In genomic region chrX:100625146-100625545, GRCm38 (mm10) we compare ENCODE assay signal across 9 mouse cellular contexts. TPM values are rescaled to one million over a fixed set of nuclear protein-coding genes. Genes with fewer than 3 reads are reported as not detected.
DNase-seq lines count a peak whose midpoint lies in the region; ATAC-seq and TF ChIP-seq lines count a peak whose summit lies in the region.
"Had no signal": no experiment of that assay in that cellular context is flagged by ENCODE, and none has a peak within 500 bp of the region (broad histone marks: within the 10 kb centered on the region; RNA-seq: fewer than 3 reads in every experiment).

No protein-coding gene starts in this region.

- TF ChIP-seq POLR2A in embryonic fibroblast, embryonic 13.5 days (IDR thresholded peaks at IDR 0.05; ENCODE audit: low read depth, low read length): no peak

- WGBS in liver, embryonic 12.5 days (ENCODE audit: insufficient replicate concordance): 22% methylated on average over 7 of the region's 7 CpGs

- peak overlapping the region; percentile 73 for H3K4me3 ChIP-seq in erythroblast, embryonic 14.5 days (replicated peaks)
- H3K4me3 ChIP-seq in embryonic fibroblast, embryonic 13.5 days (ENCODE audit: insufficient read depth, low read length): peak overlapping the region; percentile 83
- peak overlapping the region; percentile 78 for H3K4me3 ChIP-seq in liver, embryonic 12.5 days

- H3K27me3 ChIP-seq in erythroblast, embryonic 14.5 days (ENCODE audit: control insufficient read depth): peaks cover 5% of the 10 kb centered on the region; the same call in 1 of the 2 replicates
- H3K27me3 ChIP-seq in liver, embryonic 12.5 days (replicated peaks): peaks cover 6% of the 10 kb centered on the region; the same call in 1 of the 2 replicates

- peak overlapping the region; percentile 69; the same call in 1 of the 2 replicates for H3K27ac ChIP-seq in embryonic fibroblast, embryonic 13.5 days (ENCODE audit: insufficient read depth, low read length)
- H3K27ac ChIP-seq in liver, embryonic 12.5 days: peak overlapping the region; percentile 67

- peaks cover 26% of the 10 kb centered on the region for H3K4me1 ChIP-seq in erythroblast, embryonic 14.5 days (ENCODE audit: control insufficient read depth)
- H3K4me1 ChIP-seq in embryonic fibroblast, embryonic 13.5 days (ENCODE audit: control insufficient read depth, insufficient read depth, low read length): no peaks in the 10 kb centered on the region
- peaks cover 34% of the 10 kb centered on the region for H3K4me1 ChIP-seq in liver, embryonic 12.5 days

- peak; percentile 11 for DNase-seq in CD4-positive helper T cell, adult 2 months (ENCODE audit: low read depth, low spot score)
- DNase-seq in retina, postnatal 1 day: no peak
- DNase-seq in adrenal gland, postnatal 25 days: no peak
- DNase-seq in layer of hippocampus, adult 18-20 months (ENCODE audit: low spot score in 2 of 2): no peak

- peaks cover 72% of the 10 kb centered on the region for H3K36me3 ChIP-seq in erythroblast, embryonic 14.5 days (ENCODE audit: control insufficient read depth)
- H3K36me3 ChIP-seq in liver, embryonic 12.5 days: peaks cover 37% of the 10 kb centered on the region

- peak overlapping the region; percentile 68 for H3K9ac ChIP-seq in liver, embryonic 12.5 days

- TF ChIP-seq CTCF in embryonic fibroblast, embryonic 13.5 days (IDR thresholded peaks at IDR 0.05; ENCODE audit: borderline replicate concordance, insufficient read depth, low read length): no peak

- ATAC-seq in erythroblast, adult 5-6 weeks (replicated peaks; ENCODE audit: low FRiP score, poor library complexity, severe bottlenecking): no peak
- ATAC-seq in liver, embryonic 12.5 days: no peak

- peaks cover 8% of the 10 kb centered on the region for H3K9me3 ChIP-seq in erythroblast, embryonic 14.5 days (ENCODE audit: control insufficient read depth, low read length)
- H3K9me3 ChIP-seq in liver, embryonic 12.5 days (replicated peaks): no peaks in the 10 kb centered on the region

- H3K4me2 ChIP-seq in liver, embryonic 12.5 days: peak overlapping the region; percentile 71

RNA-seq across cellular contexts. Expression of gene Kif4, which starts 0.4 kb away (rescaled TPM):
- 0.61 and 0.92 TPM in 2 replicates for polyA plus RNA-seq in erythroblast, embryonic 14.5 days (2012)
- total RNA-seq in erythroblast, adult 5-6 weeks (2015; ENCODE audit: low replicate concordance): 17.3 and 25.9 TPM in 2 replicates
- 32.5 and 45.0 TPM in 2 replicates for total RNA-seq in erythroblast, adult 5-6 weeks (2017; ENCODE audit: low replicate concordance)
- 24.7 and 29.8 TPM in 2 replicates for polyA plus RNA-seq in embryonic fibroblast, embryonic 13.5 days (2011; ENCODE audit: insufficient read length, low read depth, missing spikeins)
- polyA plus RNA-seq in liver, embryonic 12.5 days (2016; fragmentation: Nextera tagmentation; extraction: Ambion mirVana): 29.2 and 31.8 TPM in 2 replicates
- 3.1 and 3.3 TPM in 2 replicates for total RNA-seq in adrenal gland, postnatal 25 days (2021)
- total RNA-seq in layer of hippocampus, adult 18-20 months (2021): under 1 TPM; 0.43 to 0.50 TPM

RNA-seq across cellular contexts. Expression of gene Pdzd11, which starts 1.2 kb away (rescaled TPM):
- polyA plus RNA-seq in erythroblast, embryonic 14.5 days (2012): 2.0 and 3.0 TPM in 2 replicates
- 31.6 and 33.2 TPM in 2 replicates for total RNA-seq in erythroblast, adult 5-6 weeks (2015; ENCODE audit: low replicate concordance)
- total RNA-seq in erythroblast, adult 5-6 weeks (2017; ENCODE audit: low replicate concordance): 7.6 and 10.2 TPM in 2 replicates
- 80.6 and 82.3 TPM in 2 replicates for polyA plus RNA-seq in embryonic fibroblast, embryonic 13.5 days (2011; ENCODE audit: insufficient read length, low read depth, missing spikeins)
- 67.4 and 70.5 TPM in 2 replicates for polyA plus RNA-seq in liver, embryonic 12.5 days (2016; fragmentation: Nextera tagmentation; extraction: Ambion mirVana)
- 46.5 and 47.7 TPM in 2 replicates for total RNA-seq in adrenal gland, postnatal 25 days (2021)
- 10 to 100 TPM; 41.6 to 43.5 TPM for total RNA-seq in layer of hippocampus, adult 18-20 months (2021)

RNA-seq across cellular contexts. Expression of gene Arr3, which starts 19.8 kb away (rescaled TPM):
- polyA plus RNA-seq in erythroblast, embryonic 14.5 days (2012): not detected in 2 replicates
- total RNA-seq in erythroblast, adult 5-6 weeks (2015; ENCODE audit: low replicate concordance): not detected in 2 replicates
- not detected in 2 replicates for total RNA-seq in erythroblast, adult 5-6 weeks (2017; ENCODE audit: low replicate concordance)
- not detected in 2 replicates for polyA plus RNA-seq in embryonic fibroblast, embryonic 13.5 days (2011; ENCODE audit: insufficient read length, low read depth, missing spikeins)
- polyA plus RNA-seq in liver, embryonic 12.5 days (2016; fragmentation: Nextera tagmentation; extraction: Ambion mirVana): not detected in 2 replicates
- total RNA-seq in adrenal gland, postnatal 25 days (2021): not detected in 2 replicates
- under 1 TPM; 0.84 to 0.92 TPM for total RNA-seq in layer of hippocampus, adult 18-20 months (2021)
- total RNA-seq: neutrophil, adult 5-6 weeks had no signal

RNA-seq across cellular contexts. Expression of gene P2ry4, which starts 30.5 kb away (rescaled TPM):
- not detected in 2 replicates for polyA plus RNA-seq in erythroblast, embryonic 14.5 days (2012)
- total RNA-seq in erythroblast, adult 5-6 weeks (2015; ENCODE audit: low replicate concordance): not detected in 2 replicates
- total RNA-seq in erythroblast, adult 5-6 weeks (2017; ENCODE audit: low replicate concordance): 0.14 TPM in 1 of 2 replicates, not detected in the other
- polyA plus RNA-seq in embryonic fibroblast, embryonic 13.5 days (2011; ENCODE audit: insufficient read length, low read depth, missing spikeins): 0.12 TPM in 1 of 2 replicates, not detected in the other
- 0.07 and 0.10 TPM in 2 replicates for polyA plus RNA-seq in liver, embryonic 12.5 days (2016; fragmentation: Nextera tagmentation; extraction: Ambion mirVana)
- total RNA-seq in adrenal gland, postnatal 25 days (2021): 0.19 TPM in 1 of 2 replicates, not detected in the other
- total RNA-seq in layer of hippocampus, adult 18-20 months (2021): under 1 TPM in 1 of 2 experiments, not detected in 1; 0.07 TPM
- total RNA-seq: neutrophil, adult 5-6 weeks had no signal

RNA-seq across cellular contexts. Expression of gene Awat1, which starts 53.1 kb away (rescaled TPM):
- not detected in 2 replicates for polyA plus RNA-seq in erythroblast, embryonic 14.5 days (2012)
- not detected in 2 replicates for total RNA-seq in erythroblast, adult 5-6 weeks (2015; ENCODE audit: low replicate concordance)
- not detected in 2 replicates for total RNA-seq in erythroblast, adult 5-6 weeks (2017; ENCODE audit: low replicate concordance)
- not detected in 2 replicates for polyA plus RNA-seq in embryonic fibroblast, embryonic 13.5 days (2011; ENCODE audit: insufficient read length, low read depth, missing spikeins)
- not detected in 2 replicates for polyA plus RNA-seq in liver, embryonic 12.5 days (2016; fragmentation: Nextera tagmentation; extraction: Ambion mirVana)
- not detected in 2 replicates for total RNA-seq in adrenal gland, postnatal 25 days (2021)
- total RNA-seq in layer of hippocampus, adult 18-20 months (2021): not detected
- total RNA-seq: neutrophil, adult 5-6 weeks had no signal
